Mouse (Mus musculus) erythroblast, adult 5-6 weeks (primary cell): ENCODE data around the gene Mrpl37. TPM values are rescaled to one million over a fixed set of nuclear protein-coding genes. Genes with fewer than 3 reads are reported as not detected.
A peak's percentile ranks its signal among the peaks of the same experiment; 100 is the strongest.

Experiments
- ATAC-seq: replicated peaks from 2 replicates; pipeline ENCODE4 v1.8.0; 2016; ENCODE audit warnings: moderate number of reproducible peaks, mild to moderate bottlenecking, moderate TSS enrichment, inconsistent platforms; ENCODE audit not compliant: poor library complexity, low FRiP score, severe bottlenecking
- total RNA-seq, 2 experiments: library from RNA; stranded (forward) in 1 of 2; stranded (reverse) in 1 of 2; fragments of 150-400 nt in 1 of 2; fragments of 200-764, 138-1000 nt in 1 of 2; gene quantifications; 2 replicates each; pipeline versions ENCODE4 v1.2.3 to v1.2.4; 2015 to 2017; ENCODE audit warnings: low replicate concordance in 2 of 2

Mrpl37 gene
- total RNA-seq, 2 experiments from 2014 or later, result 17.2 to 25.0 TPM

DNA sequence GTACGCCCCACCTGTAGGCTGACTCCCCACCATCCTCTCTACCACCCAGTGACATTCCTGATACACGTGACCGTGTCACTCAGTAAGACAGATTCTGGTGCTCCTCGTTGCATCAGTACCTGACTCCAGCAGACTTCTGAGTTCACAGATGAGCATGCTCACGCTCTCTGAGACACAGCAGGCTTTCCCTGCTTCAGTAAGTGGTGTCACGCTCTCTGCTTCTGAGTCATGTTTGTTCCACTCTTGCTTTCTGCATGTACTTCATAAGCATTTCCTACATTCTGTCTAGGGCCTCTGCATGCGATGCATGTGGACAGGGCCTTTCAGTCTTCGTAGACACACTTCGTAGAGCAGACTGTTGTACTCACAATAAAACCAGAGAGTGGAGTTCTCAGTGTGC is 5.7 kb upstream of the Mrpl37 start:
- no peak for ATAC-seq

GRCm38 (mm10) chr4:107067151-107067840 is 628 bp upstream of the Mrpl37 start:
- peak; percentile 25 for ATAC-seq

DNA sequence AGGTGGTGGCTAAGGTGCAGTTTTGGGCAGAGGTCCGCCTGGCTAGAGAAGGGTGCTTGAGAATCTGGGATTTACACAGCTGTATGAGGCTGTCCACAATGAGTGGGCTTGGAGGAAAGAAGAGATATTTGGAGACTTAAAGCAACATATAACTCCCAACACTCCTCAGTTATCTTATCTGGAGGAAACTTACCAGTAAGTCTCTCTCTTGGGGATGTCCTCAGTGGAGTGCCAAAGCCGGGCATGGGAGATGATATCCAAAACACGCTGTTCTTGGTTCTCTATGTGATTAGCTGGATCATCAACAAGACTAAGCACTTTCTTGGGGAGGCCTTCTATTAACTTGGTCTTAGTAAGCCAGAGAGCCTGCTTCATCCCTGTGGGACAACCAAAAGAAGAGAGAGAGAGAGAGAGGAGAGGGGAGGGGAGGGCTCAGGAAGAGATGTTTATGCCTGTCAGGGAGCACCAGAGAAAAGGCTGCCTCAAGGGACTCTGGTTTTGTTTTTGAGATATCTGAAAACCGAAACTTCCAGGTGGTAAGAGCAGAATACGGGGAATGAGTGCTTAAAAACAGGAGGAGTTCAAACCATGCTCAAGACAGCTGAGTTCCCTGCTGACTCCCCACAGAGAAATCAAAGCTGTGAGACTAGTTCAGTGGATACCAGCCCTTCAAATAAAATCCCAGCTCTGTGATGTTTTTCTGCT is 2.1 kb downstream of the Mrpl37 start:
- ATAC-seq, result no peak

- no peak for ATAC-seq
Observed at GRCm38 (mm10) chr4:107063214-107063613, 3.5 kb downstream of the Mrpl37 start.

DNA sequence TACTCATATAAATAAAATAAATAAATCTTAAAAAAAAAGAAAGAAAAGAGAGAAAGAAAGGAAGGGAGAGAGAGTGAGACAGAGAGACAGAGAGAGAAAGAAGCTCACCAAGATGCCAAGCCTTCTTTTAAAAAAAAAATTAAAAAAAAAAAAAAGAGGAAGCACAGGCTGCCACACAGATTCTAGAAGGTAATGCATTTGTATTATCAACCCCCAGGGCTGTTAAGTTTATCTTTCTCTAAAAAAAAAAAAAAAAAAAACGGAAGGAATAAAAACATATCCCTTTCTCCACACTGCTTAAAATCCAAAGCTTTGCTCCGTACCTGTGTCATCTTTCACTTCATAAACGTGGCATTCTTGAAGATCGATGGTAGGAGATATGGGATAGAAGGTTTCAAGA is 5.1 kb downstream of the Mrpl37 start:
- ATAC-seq, result no peak

GRCm38 (mm10) chr4:107058781-107059180 is 7.9 kb downstream of the Mrpl37 start:
- ATAC-seq, result no peak

GRCm38 (mm10) chr4:107058346-107058745 is 8.3 kb downstream of the Mrpl37 start:
- no peak for ATAC-seq

- ATAC-seq, result no peak
Observed at GRCm38 (mm10) chr4:107056088-107056487, 10.6 kb downstream of the Mrpl37 start.

GRCm38 (mm10) chr4:107052962-107053553 is 13.6 kb downstream of the Mrpl37 start:
- no peak for ATAC-seq

DNA sequence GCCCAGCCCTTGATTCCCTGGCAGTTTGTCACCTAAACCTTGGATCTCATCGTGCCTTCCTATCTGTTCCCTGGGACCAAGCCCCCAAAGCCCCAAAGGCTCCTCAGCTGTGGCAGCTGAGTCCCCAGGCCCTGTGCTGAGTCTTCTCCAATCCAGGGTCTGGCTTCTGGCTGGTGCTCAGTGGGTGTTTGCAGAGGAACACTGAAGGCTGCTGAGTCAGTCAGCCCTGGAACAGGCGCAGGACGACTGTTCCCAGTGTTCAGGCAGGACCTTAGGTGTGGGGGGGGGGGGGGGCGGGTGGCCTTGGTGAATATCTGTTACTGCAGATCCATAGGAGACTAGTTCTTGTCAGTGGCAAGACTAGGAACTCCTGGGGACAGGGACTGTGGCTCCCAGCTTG is 14.8 kb downstream of the Mrpl37 start:
- ATAC-seq, result no peak

DNA sequence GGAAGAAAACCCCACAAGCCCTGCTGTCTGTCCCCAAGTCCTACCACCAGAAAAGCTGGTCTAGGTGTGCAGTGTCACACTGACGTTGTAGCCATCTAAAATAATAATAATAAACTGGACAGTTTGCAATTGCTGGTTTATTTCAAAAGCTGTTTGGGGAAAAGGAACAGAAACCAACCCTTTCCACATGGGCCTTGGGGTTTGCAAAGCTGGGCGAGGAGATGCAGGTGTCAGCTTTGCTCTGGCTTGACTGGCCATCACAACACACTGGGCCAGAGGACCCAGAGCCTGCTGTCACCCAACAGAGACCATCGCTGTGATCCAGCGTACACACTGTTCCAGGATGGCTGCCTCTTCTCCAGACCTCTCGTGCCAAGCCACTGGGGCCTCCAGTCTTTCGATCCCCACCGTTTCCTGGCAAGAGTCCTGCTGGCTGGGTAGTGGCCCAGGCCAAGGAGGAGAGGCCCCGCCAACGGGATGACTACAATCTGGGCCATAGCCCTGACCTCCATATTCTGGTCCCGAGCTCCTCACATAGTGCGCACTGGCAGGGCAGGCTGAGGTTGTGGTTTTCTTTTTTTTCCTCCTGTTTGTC is 18.0 kb downstream of the Mrpl37 start:
- ATAC-seq, result no peak

DNA sequence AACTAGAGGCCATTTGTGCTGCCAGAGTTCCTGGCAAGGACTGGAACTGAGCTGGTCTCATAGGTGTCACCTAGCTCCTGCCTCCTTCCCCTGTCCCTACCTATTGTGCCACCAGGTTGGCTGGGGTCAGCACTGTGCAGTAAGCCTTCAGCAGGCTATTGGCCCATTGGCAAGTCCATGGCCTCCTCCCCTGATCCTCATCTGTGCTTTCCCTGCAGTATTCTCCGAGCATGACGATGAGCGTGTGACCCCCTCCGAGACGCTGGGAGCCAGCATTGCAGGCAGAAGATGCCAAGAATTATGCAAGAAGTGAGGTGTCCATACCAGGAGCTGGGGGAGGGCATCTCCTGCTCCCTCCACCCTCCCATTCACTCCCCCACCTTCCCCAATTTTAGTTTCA is 18.9 kb downstream of the Mrpl37 start:
- no peak for ATAC-seq

GRCm38 (mm10) chr4:107045188-107045587 is 21.5 kb downstream of the Mrpl37 start:
- ATAC-seq, result no peak

DNA sequence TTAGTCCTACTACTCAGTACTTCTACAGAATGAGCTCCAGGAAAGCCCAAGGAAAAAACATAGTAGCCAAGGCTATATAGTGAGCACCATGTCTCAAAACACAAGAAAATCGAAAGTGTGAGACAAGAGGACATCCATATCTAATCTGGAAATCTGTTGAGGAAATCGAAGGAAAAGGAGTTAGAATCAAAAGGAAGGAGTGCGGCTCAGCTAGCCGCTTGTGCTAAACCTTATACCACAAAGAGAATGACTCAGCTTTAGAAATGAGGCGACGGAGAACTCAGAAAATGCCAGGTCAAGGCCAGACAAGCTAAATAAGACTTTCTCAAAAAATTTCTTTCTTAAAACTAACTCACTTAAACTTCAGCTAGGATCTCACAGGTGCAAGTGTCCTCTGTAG is 24.4 kb downstream of the Mrpl37 start:
- ATAC-seq, result no peak

GRCm38 (mm10) chr4:107039270-107039669 is 27.4 kb downstream of the Mrpl37 start:
- ATAC-seq, result no peak

- ATAC-seq, result no peak
Observed at GRCm38 (mm10) chr4:107038303-107038702, 28.4 kb downstream of the Mrpl37 start.

DNA sequence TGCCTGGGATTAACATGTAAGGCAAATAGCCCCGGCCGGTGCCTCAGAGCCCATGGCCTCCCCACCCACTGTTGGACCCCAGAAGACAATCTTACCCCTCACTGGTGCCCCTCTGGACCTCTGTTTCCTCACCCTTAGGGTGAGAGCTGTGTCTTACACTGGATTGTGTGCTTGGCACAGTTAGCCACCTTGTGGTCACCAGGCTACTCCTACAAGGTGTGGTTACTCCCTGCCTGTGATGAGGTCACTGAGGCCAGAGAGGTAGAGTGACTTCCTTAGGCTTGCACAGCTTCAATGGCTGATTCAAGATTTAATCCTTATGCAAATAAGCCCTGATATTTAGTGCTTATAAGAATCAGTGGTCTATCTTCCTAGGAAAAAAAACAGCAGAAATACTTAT is 29.7 kb downstream of the Mrpl37 start:
- no peak for ATAC-seq

- no peak for ATAC-seq
Observed at GRCm38 (mm10) chr4:107035689-107036088, 31.0 kb downstream of the Mrpl37 start.

- ATAC-seq, result no peak
Observed at GRCm38 (mm10) chr4:107026451-107026850, 40.2 kb downstream of the Mrpl37 start.

DNA sequence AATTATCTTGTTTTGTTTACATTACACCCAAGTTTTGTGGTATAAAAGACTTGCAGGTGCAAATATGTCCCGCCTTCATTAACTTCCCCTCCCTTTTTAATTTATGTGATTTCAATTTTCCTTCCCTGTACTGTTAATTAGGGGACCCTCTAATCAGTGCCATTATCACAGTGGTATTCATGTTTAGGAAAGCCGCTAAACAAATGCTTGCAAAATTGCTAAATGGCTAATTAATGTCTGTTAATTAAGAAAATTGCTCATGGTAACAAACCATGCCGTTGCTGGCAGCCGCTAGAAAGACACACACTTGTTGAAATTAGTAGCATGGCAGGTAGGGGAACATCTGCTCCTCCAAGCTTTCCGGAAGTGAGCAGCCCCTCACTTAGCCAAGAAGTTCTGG is 41.3 kb downstream of the Mrpl37 start:
- no peak for ATAC-seq

DNA sequence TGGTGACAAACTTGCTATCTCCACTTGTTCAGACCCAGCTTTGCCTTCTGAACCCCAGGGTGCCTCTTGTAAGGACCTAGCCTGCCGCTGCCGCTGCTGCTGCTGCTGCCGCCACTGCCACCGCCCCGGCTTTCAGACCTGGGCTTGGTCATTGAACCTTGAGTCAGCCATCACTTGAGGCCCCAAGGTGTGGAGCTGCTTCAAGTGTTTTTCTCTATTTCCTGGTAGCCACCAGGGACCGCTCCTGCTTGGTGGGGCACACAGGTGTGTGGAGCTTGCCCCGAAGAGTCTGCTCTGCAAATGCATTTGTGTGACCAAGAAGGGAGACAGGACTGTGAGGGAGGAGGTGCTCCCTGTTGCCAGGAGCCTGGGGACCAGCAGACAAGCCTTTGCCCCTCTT is 41.8 kb downstream of the Mrpl37 start:
- ATAC-seq, result no peak
